Mouse (Mus musculus) stomach, postnatal 0 days (tissue): ENCODE measurements around the gene Abcb8. TPM values are rescaled to one million over a fixed set of nuclear protein-coding genes. Genes with fewer than 3 reads are reported as not detected.

Experiments used
- ATAC-seq: fragments of 200-750 bp; cut with Nextera tagmentation; 2 replicates; pipeline ENCODE4 v1.8.0; 2017; ENCODE audit not compliant: low FRiP score, low TSS enrichment
- DNase-seq: peaks from one replicate; pipeline ENCODE4 v3.0.0-alpha.2; 2016; ENCODE audit warnings: low spot score
- H3K27ac ChIP-seq: fragments of 300-500 bp; sonication (generic); replicated peaks from 2 replicates; pipeline ENCODE4 v1.5.1; 2014; ENCODE audit warnings: mild to moderate bottlenecking, control low read depth
- H3K27me3 ChIP-seq: fragments of 300-500 bp; sonication (generic); 2 replicates; pipeline ENCODE4 v1.6.1; 2014; ENCODE audit warnings: low read length; ENCODE audit not compliant: control insufficient read depth, insufficient read depth
- H3K36me3 ChIP-seq: fragments of 300-500 bp; sonication (generic); 2 replicates; pipeline ENCODE4 v1.6.1; 2014; ENCODE audit warnings: low read length, mixed read lengths; ENCODE audit not compliant: control insufficient read depth, insufficient read depth
- H3K4me1 ChIP-seq: fragments of 300-500 bp; sonication (generic); replicated peaks from 2 replicates; pipeline ENCODE4 v1.6.1; 2014; ENCODE audit warnings: antibody characterized with exemption; ENCODE audit not compliant: control insufficient read depth, insufficient read depth
- H3K4me2 ChIP-seq: fragments of 300-500 bp; sonication (generic); replicated peaks from 2 replicates; pipeline ENCODE4 v1.6.1; 2014; ENCODE audit warnings: low read depth, mild to moderate bottlenecking, control low read depth, moderate library complexity
- H3K4me3 ChIP-seq: fragments of 300-500 bp; sonication (generic); 2 replicates; pipeline ENCODE4 v1.5.1; 2014; ENCODE audit warnings: low read depth, low read length, control low read depth
- H3K9ac ChIP-seq: fragments of 300-500 bp; sonication (generic); 2 replicates; pipeline ENCODE4 v1.6.1; 2014; ENCODE audit warnings: mild to moderate bottlenecking, low read length, control low read depth, mixed read lengths
- H3K9me3 ChIP-seq: fragments of 300-500 bp; sonication (generic); 2 replicates; pipeline ENCODE4 v1.6.1; 2016; ENCODE audit warnings: low read length; ENCODE audit not compliant: control insufficient read depth
- CTCF ChIP-seq: IDR thresholded peaks from 2 replicates; pipeline ENCODE4 v1.5.1; 2016; ENCODE audit warnings: antibody characterized with exemption, low read depth, mild to moderate bottlenecking, moderate library complexity
- EP300 ChIP-seq: optimal IDR thresholded peaks from 2 replicates; pipeline ENCODE3; 2016; ENCODE audit warnings: antibody characterized with exemption
- WGBS: fragments of 180-500 bp; shearing (Covaris S2); extraction: QIAGEN DNeasy Blood & Tissue Kit; methylation state at CpG from one replicate; pipeline ENCODE4 v1.1.7; 2014; 5-methylcytosine and 5-hydroxymethylcytosine counted together
- polyA plus RNA-seq: library from polyadenylated mRNA; unstranded; fragments of >200 nt; fragmentation: Nextera tagmentation; extraction: Ambion mirVana; gene quantifications from 2 replicates; pipeline ENCODE4 v1.2.1, GENCODE M21; 2015

Abcb8 gene
- polyA plus RNA-seq, 1 experiment from 2014 or later = 29.3 TPM

DNA sequence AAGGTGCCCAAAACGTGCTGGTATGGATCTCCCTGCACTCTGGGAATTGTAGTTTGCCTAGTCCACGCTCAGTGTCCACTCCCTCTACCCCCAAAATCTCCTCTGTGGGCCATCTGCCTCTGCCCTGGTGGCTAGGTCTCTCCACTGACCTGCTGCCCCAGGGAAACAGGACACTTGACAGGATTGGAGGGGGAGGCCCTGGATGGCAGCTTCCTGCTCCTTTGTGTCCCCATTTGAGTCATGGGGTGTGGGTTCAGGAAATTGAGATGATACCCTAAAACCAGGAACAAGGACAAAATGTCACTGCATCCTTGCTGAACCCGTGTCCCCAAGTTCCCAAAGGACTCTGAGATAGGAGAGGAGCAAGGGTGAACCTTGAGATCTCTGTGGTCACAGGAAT, 29.4 kb upstream of the Abcb8 start:
- Histone ChIP-seq H3K4me1 (no peaks in the 10 kb centered on the region), H3K27me3 (no peaks in the 10 kb centered on the region), H3K9me3 (no peaks in the 10 kb centered on the region), H3K9ac (no peak overlapping the region), H3K36me3 (no peaks in the 10 kb centered on the region), H3K4me2 (no peak overlapping the region), H3K27ac (no peak overlapping the region), H3K4me3 (no peak overlapping the region)
- 66% methylated on average over 3 of the region's 3 CpGs for WGBS
- DNase-seq (no peak), ATAC-seq (no peak)
- TF ChIP-seq EP300 (no peak), CTCF (no peak)

DNA sequence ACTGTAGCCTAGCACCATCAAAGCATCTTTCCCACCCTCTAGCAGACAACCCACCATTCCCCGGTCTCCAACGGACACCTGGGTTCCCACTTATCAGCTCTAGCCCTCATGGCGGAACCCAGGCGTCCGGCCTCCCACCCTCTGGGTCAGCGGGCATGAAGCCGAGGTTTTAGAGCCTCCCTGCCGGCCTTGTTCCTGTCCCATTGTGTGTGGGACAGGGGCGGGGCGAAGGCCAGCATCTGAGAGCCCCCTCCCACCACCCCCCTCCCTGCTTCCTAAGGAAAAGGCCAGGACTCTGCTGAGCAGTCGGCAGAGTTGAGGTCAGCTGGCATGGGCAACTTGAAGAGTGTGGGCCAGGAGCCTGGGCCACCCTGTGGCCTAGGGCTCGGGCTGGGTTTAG, 29.0 kb upstream of the Abcb8 start, which contains the start of gene Nos3:
Gene Nos3, plus strand, starts transcription at position 303 of the 400 bp plus-strand sequence.
- ATAC-seq (no peak), DNase-seq (no peak)
- Histone ChIP-seq H3K36me3 (no peaks in the 10 kb centered on the region), H3K27ac (no peak within 1 kb of the TSS; the same call in 1 of the 2 replicates), H3K4me3 (peak within 1 kb of the TSS; percentile 15), H3K9me3 (no peaks in the 10 kb centered on the region), H3K4me2 (no peak within 1 kb of the TSS), H3K4me1 (no peaks in the 10 kb centered on the region), H3K27me3 (no peaks in the 10 kb centered on the region), H3K9ac (no peak within 1 kb of the TSS)
- WGBS = 57% methylated on average over 12 of the region's 12 CpGs
- TF ChIP-seq CTCF (no peak), EP300 (no peak)

DNA sequence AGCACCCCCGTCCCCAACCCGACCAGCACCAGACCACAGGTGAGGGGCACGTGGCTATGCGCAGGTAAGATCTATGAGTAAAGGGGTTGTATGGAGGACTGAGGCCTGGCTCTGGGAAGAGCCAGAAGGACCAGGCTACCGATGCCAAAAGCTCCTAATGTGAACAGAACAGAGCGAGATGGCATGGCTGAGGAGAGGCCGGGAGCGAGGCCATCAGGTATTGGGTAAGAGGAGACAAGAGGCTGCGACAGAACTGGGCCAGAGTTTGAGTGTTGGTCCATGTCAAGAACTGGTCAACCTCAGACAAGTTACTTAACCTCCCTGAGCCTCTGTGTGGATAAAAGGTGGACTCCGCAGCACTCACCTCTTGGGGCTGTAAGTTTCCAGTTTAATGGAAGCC, 28.5 kb upstream of the Abcb8 start:
- WGBS = 85% methylated on average over 10 of the region's 10 CpGs
- Histone ChIP-seq H3K36me3 (no peaks in the 10 kb centered on the region), H3K4me1 (no peaks in the 10 kb centered on the region), H3K4me3 (peak overlapping the region; percentile 15), H3K27me3 (no peaks in the 10 kb centered on the region), H3K27ac (no peak overlapping the region; the same call in 1 of the 2 replicates), H3K4me2 (no peak overlapping the region), H3K9ac (no peak overlapping the region), H3K9me3 (no peaks in the 10 kb centered on the region)
- DNase-seq (no peak), ATAC-seq (no peak)
- TF ChIP-seq EP300 = no peak
- TF ChIP-seq CTCF = no peak

GRCm38 (mm10) chr5:24365528-24365927, 27.9 kb upstream of the Abcb8 start:
- no peaks in the 10 kb centered on the region for H3K9me3 ChIP-seq
- no peaks in the 10 kb centered on the region for H3K27me3 ChIP-seq
- 36% methylated on average over 5 of the region's 5 CpGs for WGBS
- H3K4me1 ChIP-seq = no peaks in the 10 kb centered on the region
- H3K4me2 ChIP-seq = no peak overlapping the region
- H3K9ac ChIP-seq = no peak overlapping the region
- H3K27ac ChIP-seq = no peak overlapping the region
- no peaks in the 10 kb centered on the region for H3K36me3 ChIP-seq
- H3K4me3 ChIP-seq = no peak overlapping the region
- DNase-seq (no peak), ATAC-seq (no peak)
- no peak for TF ChIP-seq EP300
- TF ChIP-seq CTCF = no peak

DNA sequence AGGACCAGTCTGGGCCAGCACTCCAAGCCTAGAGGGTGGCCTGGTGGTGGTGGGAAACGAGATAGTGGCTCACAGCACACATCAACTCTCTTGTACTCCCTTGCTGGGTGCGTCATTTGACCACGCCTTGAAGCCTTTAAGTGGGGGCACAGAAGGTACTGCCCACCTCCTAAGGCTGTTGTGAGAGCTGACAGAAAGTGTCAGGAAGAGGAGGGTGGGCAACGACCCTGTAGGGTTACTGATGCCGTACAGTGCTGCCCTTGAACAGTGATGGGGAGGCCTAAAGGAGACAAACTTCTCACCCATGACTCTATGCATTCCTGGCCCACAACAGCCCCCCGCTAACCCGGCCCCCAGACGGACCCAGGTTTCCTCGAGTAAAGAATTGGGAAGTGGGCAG, 27.0 kb upstream of the Abcb8 start:
- WGBS = 78% methylated on average over 9 of the region's 9 CpGs
- no peak overlapping the region for H3K27ac ChIP-seq
- H3K9me3 ChIP-seq = no peaks in the 10 kb centered on the region
- no peak overlapping the region for H3K4me3 ChIP-seq
- ATAC-seq = no peak
- H3K4me1 ChIP-seq = no peaks in the 10 kb centered on the region
- no peak overlapping the region for H3K4me2 ChIP-seq
- no peak for TF ChIP-seq EP300
- no peak for TF ChIP-seq CTCF
- no peaks in the 10 kb centered on the region for H3K27me3 ChIP-seq
- DNase-seq = no peak
- H3K36me3 ChIP-seq = no peaks in the 10 kb centered on the region
- H3K9ac ChIP-seq = no peak overlapping the region

DNA sequence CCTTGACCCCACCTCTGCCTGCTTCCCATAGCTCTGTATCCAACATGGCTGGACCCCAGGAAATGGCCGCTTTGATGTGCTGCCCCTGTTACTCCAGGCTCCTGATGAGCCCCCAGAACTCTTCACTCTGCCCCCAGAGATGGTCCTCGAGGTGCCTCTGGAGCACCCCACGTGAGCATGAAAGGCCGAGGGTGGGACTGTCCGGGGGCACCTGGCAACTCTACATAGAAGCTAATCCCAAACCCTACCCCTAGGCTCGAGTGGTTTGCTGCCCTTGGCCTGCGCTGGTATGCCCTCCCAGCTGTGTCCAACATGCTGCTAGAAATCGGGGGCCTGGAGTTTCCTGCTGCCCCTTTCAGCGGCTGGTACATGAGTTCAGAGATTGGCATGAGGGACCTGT, 23.7 kb upstream of the Abcb8 start:
- Histone ChIP-seq H3K4me2 (no peak overlapping the region), H3K4me3 (no peak overlapping the region), H3K27me3 (0 out of 2 replicates have a peak, but pooled peaks cover 2% of the 10 kb centered on the region), H3K27ac (no peak overlapping the region), H3K36me3 (no peaks in the 10 kb centered on the region), H3K9ac (no peak overlapping the region), H3K4me1 (no peaks in the 10 kb centered on the region; the same call in 1 of the 2 replicates), H3K9me3 (no peaks in the 10 kb centered on the region)
- WGBS = 81% methylated on average over 9 of the region's 9 CpGs
- ATAC-seq (no peak), DNase-seq (no peak)
- TF ChIP-seq CTCF (no peak), EP300 (no peak)
